Mouse (Mus musculus) lung, postnatal 0 days (tissue): ENCODE results near the gene Kdm5b. TPM values are rescaled to one million over a fixed set of nuclear protein-coding genes. Genes with fewer than 3 reads are reported as not detected.
A peak's percentile ranks its signal among the peaks of the same experiment; 100 is the strongest.

Source experiments
- ATAC-seq: fragments of 200-750 bp; cut with Nextera tagmentation; 2 replicates; pipeline ENCODE4 v1.8.0; 2017; ENCODE audit warnings: moderate library complexity
- DNase-seq: peaks from one replicate; pipeline ENCODE4 v3.0.0-alpha.2; 2016; ENCODE audit warnings: low spot score
- H3K27ac ChIP-seq: fragments of 300-500 bp; sonication (generic); 2 replicates; pipeline ENCODE4 v1.5.1; 2014; ENCODE audit warnings: antibody characterized with exemption, mild to moderate bottlenecking, low read length, mixed read lengths
- H3K27me3 ChIP-seq: fragments of 300-500 bp; sonication (generic); replicated peaks from 2 replicates; pipeline ENCODE4 v1.6.1; 2014; ENCODE audit warnings: low read length, mixed read lengths; ENCODE audit not compliant: insufficient read depth
- H3K36me3 ChIP-seq: fragments of 300-500 bp; sonication (generic); 2 replicates; pipeline ENCODE4 v1.6.1; 2014; ENCODE audit warnings: low read length, mixed read lengths; ENCODE audit not compliant: insufficient read depth
- H3K4me1 ChIP-seq: fragments of 300-500 bp; sonication (generic); 2 replicates; pipeline ENCODE4 v1.6.1; 2014; ENCODE audit warnings: antibody characterized with exemption, low read depth, low read length, mixed read lengths; ENCODE audit not compliant: insufficient read depth
- H3K4me2 ChIP-seq: fragments of 300-500 bp; sonication (generic); replicated peaks from 2 replicates; pipeline ENCODE4 v1.6.1; 2014; ENCODE audit warnings: low read depth, mild to moderate bottlenecking, low read length, moderate library complexity, mixed read lengths
- H3K4me3 ChIP-seq: fragments of 300-500 bp; sonication (generic); 2 replicates; pipeline ENCODE4 v1.5.1; 2014; ENCODE audit warnings: low read depth, low read length
- H3K9ac ChIP-seq: fragments of 300-500 bp; sonication (generic); replicated peaks from 2 replicates; pipeline ENCODE4 v1.6.1; 2014; ENCODE audit warnings: low read depth, mild to moderate bottlenecking
- H3K9me3 ChIP-seq: fragments of 300-500 bp; sonication (generic); 2 replicates; pipeline ENCODE4 v1.6.1; 2016; ENCODE audit warnings: low read length, mixed read lengths
- CTCF ChIP-seq: IDR thresholded peaks from 2 replicates; pipeline ENCODE4 v1.5.1; 2016; ENCODE audit warnings: antibody characterized with exemption, mild to moderate bottlenecking
- EP300 ChIP-seq: IDR thresholded peaks from 2 replicates; pipeline ENCODE4 v1.6.1; 2016; ENCODE audit warnings: antibody characterized with exemption, mild to moderate bottlenecking, control low read depth
- WGBS: fragments of 180-500 bp; shearing (Covaris S2); extraction: QIAGEN DNeasy Blood & Tissue Kit; methylation state at CpG from one replicate; pipeline ENCODE4 v1.1.7; 2014; 5-methylcytosine and 5-hydroxymethylcytosine counted together
- polyA plus RNA-seq: library from polyadenylated mRNA; unstranded; fragments of >200 nt; fragmentation: Nextera tagmentation; extraction: Ambion mirVana; gene quantifications from 2 replicates; pipeline ENCODE4 v1.2.1, GENCODE M21; 2015

Gene Kdm5b
- polyA plus RNA-seq, 1 experiment from 2014 or later = 33.3 TPM

DNA sequence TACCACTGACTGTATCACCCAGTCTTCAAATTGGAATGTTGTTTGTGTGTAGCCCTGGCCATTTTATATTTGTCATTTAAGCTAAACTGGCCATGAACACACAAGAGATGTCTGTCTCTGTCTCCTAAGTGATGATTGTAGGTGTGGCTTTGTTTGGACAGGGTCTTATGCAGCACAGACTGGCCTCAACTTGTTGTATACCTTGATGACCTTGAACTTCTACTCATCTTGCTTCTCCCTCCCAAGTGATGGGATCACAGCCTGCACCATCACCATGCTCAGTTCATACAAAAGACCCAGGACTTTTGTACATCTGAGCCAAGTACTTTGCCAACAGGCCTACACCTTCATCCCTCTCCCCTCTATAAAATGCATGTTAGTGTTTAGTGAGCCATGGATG lies 29.7 kb downstream of the Kdm5b start:
- H3K27me3 ChIP-seq = no peaks in the 10 kb centered on the region
- no peak for TF ChIP-seq EP300
- TF ChIP-seq CTCF = no peak
- no peaks in the 10 kb centered on the region for H3K9me3 ChIP-seq
- DNase-seq (no peak), ATAC-seq (no peak)
- no peak overlapping the region for H3K27ac ChIP-seq
- no peak overlapping the region for H3K4me3 ChIP-seq
- no peak overlapping the region for H3K9ac ChIP-seq
- no peaks in the 10 kb centered on the region for H3K4me1 ChIP-seq
- H3K36me3 ChIP-seq = peaks cover 15% of the 10 kb centered on the region
- H3K4me2 ChIP-seq = no peak overlapping the region

GRCm38 (mm10) chr1:134591773-134592172 lies 31.8 kb downstream of the Kdm5b start:
- no peak overlapping the region for H3K9ac ChIP-seq
- no peaks in the 10 kb centered on the region for H3K27me3 ChIP-seq
- no peak overlapping the region for H3K4me2 ChIP-seq
- no peaks in the 10 kb centered on the region for H3K4me1 ChIP-seq
- WGBS = 94% methylated on average over 2 of the region's 2 CpGs
- no peak overlapping the region for H3K4me3 ChIP-seq
- H3K9me3 ChIP-seq = no peaks in the 10 kb centered on the region
- DNase-seq (no peak), ATAC-seq (no peak)
- TF ChIP-seq EP300 (no peak), CTCF (peak; percentile 48)
- H3K27ac ChIP-seq = no peak overlapping the region
- peaks cover 24% of the 10 kb centered on the region for H3K36me3 ChIP-seq

- Histone ChIP-seq H3K4me1 (no peaks in the 10 kb centered on the region), H3K4me3 (no peak overlapping the region), H3K27me3 (no peaks in the 10 kb centered on the region), H3K9ac (no peak overlapping the region), H3K36me3 (peaks cover 41% of the 10 kb centered on the region), H3K4me2 (no peak overlapping the region), H3K9me3 (no peaks in the 10 kb centered on the region), H3K27ac (no peak overlapping the region)
- DNase-seq (no peak), ATAC-seq (no peak)
- TF ChIP-seq EP300 (no peak), CTCF (no peak)
- 67% methylated on average over 9 of the region's 9 CpGs for WGBS
Measured at GRCm38 (mm10) chr1:134597339-134598054, 37.5 kb downstream of the Kdm5b start.

DNA sequence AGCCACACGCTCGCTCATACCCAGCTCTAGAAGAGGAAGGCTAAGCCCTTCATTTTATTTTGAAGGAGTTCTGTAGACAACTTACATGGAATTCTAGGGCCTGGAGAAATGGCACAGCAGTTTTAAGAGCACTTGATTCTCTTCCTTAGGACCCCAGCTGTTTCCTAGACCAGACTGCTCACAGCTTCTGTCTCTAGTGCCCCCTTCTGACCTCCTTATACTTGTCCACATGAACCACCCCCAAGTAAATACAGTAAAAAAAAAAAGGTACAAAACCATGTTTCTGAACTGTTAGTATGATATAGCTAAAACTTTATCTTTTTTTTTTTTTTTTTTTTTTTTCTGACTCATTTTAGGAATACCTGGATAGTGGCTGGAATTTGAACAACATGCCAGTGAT lies 44.1 kb downstream of the Kdm5b start:
- no peaks in the 10 kb centered on the region for H3K9me3 ChIP-seq
- peak; percentile 38 for DNase-seq
- TF ChIP-seq EP300 (no peak), CTCF (peak; percentile 33)
- H3K4me1 ChIP-seq = no peaks in the 10 kb centered on the region
- H3K27me3 ChIP-seq = no peaks in the 10 kb centered on the region
- H3K36me3 ChIP-seq = peaks cover 31% of the 10 kb centered on the region; the same call in 1 of the 2 replicates
- no peak overlapping the region for H3K9ac ChIP-seq
- H3K27ac ChIP-seq = no peak overlapping the region
- H3K4me2 ChIP-seq = no peak overlapping the region
- ATAC-seq = no peak
- 84% methylated on average over 2 of the region's 2 CpGs for WGBS
- H3K4me3 ChIP-seq = no peak overlapping the region

DNA sequence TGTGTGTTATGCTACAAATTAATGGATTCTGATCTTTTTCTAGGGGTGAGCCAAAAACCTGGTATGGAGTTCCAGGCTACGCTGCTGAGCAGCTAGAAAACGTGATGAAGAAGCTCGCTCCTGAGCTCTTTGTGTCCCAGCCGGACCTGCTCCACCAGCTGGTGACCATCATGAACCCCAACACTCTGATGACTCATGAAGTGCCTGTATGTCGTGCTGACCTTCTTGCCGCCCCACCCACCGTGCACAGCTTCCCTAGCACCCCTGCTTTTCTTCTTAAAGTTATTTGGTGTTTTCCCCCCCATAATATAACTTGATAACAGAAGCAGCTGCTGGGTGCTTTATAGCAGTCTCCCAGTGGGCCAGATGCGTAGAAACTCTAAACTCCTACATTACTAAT lies 45.7 kb downstream of the Kdm5b start:
- H3K4me1 ChIP-seq = no peaks in the 10 kb centered on the region
- 65% methylated on average over 8 of the region's 8 CpGs for WGBS
- no peak overlapping the region for H3K4me3 ChIP-seq
- ATAC-seq = peak; percentile 26; the same call in 1 of the 2 replicates
- H3K27me3 ChIP-seq = no peaks in the 10 kb centered on the region
- no peak overlapping the region for H3K27ac ChIP-seq
- TF ChIP-seq EP300 = no peak
- TF ChIP-seq CTCF = no peak
- H3K4me2 ChIP-seq = no peak overlapping the region
- no peaks in the 10 kb centered on the region for H3K9me3 ChIP-seq
- peaks cover 28% of the 10 kb centered on the region for H3K36me3 ChIP-seq
- no peak overlapping the region for H3K9ac ChIP-seq
- DNase-seq = peak; percentile 25

- no peak for TF ChIP-seq CTCF
- no peak for TF ChIP-seq EP300
- DNase-seq = no peak
- Histone ChIP-seq H3K4me3 (no peak overlapping the region), H3K27me3 (no peaks in the 10 kb centered on the region), H3K27ac (no peak overlapping the region), H3K36me3 (peaks cover 28% of the 10 kb centered on the region), H3K9ac (no peak overlapping the region), H3K4me2 (no peak overlapping the region), H3K4me1 (no peaks in the 10 kb centered on the region), H3K9me3 (no peaks in the 10 kb centered on the region)
- WGBS = 84% methylated on average over 2 of the region's 2 CpGs
- ATAC-seq = no peak
Measured at GRCm38 (mm10) chr1:134606381-134606780, 46.4 kb downstream of the Kdm5b start.
